Mouse (Mus musculus) megakaryocyte, embryonic 14.5 days (primary cell): ENCODE results near the gene Lrig3.

Experiments
- FLI1 ChIP-seq: IDR thresholded peaks from 2 replicates; pipeline ENCODE4 v1.6.1; 2012; ENCODE audit warnings: low read length, inconsistent platforms, mixed read lengths
- GATA1 ChIP-seq: IDR thresholded peaks from 3 replicates; pipeline ENCODE4 v1.6.1; 2012; ENCODE audit warnings: mixed read lengths, low read length, inconsistent platforms, borderline replicate concordance

GRCm38 (mm10) chr10:126003857-126004256 lies 37.9 kb downstream of the Lrig3 start:
- TF ChIP-seq GATA1 (no peak), FLI1 (no peak)
